Mouse (Mus musculus) ES-Bruce4 (cell line): ENCODE measurements at regions not wholly inside any gene's neighbourhood (a gene's known extent, or its start where the extent isn't known, plus 50 kb on each side); places are given as distances from the start of the nearest gene placed in this dataset.

Experiments used
- CTCF ChIP-seq: IDR thresholded peaks from one replicate; pipeline ENCODE4 v1.8.1; 2011; ENCODE audit warnings: low read depth, low read length
- POLR2A ChIP-seq: IDR thresholded peaks from one replicate; pipeline ENCODE4 v1.8.1; 2011; ENCODE audit warnings: low read length; ENCODE audit not compliant: insufficient read depth

DNA sequence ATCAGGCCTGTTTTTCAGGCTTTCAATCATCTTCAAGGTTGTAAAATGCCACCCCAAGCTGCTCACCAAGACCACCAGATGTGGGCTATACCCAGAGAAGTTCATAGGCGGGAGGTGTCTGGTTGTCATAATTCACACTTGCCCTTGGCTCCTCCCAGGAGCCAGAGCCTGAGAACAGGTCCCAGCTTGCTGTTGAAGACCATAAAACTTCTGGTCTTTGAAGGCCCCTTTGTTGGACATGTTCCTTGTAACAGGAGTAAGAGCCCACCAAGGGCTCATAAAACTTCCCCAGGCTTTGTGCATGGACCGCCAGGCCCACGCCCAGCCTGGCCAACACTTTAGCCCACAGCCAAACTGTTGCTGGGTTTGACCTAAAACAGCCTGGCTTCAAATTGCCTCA, 62.6 kb upstream of the Atp6ap2 start:
- TF ChIP-seq POLR2A (no peak), CTCF (no peak)
